Mouse (Mus musculus) frontal cortex, adult 2 months (tissue): ENCODE measurements around the gene Gm49361. TPM values are rescaled to one million over a fixed set of nuclear protein-coding genes. Genes with fewer than 3 reads are reported as not detected.
A peak's percentile ranks its signal among the peaks of the same experiment; 100 is the strongest.

Source experiments
- DNase-seq, 2 experiments: peaks; one replicate each; pipeline ENCODE4 v3.0.0; 2022; ENCODE audit warnings: low spot score in 1 of 2; ENCODE audit errors: extremely low spot score in 1 of 2
- polyA plus RNA-seq: library from polyadenylated mRNA; depleted of rRNA; stranded (reverse); fragments of >200 nt; gene quantifications from 2 replicates; pipeline ENCODE4 v1.2.3, GENCODE M21; 2012; rRNA removed

The Gm49361 gene
- polyA plus RNA-seq, 1 experiment: not detected

- DNase-seq: no peak
Measured at GRCm38 (mm10) chr14:57629595-57629994, 116.3 kb downstream of the Gm49361 start.

DNA sequence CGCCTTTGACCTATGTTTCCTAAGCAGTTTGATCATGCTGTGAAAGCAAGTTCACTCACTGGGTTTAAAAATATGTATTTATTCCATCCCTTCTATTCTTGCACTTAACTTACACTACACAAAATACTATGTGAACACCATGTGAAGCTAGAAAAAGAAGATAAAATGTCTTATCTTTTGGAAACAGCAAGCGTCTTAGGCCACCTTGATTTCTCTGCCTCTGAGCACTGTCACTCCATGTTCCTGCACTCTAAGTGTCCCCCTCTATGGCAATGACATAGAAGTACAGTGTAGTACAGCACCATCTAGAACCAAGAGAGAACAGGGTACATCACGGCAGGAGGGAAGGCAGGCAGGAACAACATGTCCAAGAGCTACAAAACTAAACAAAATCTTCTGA lies 123.0 kb downstream of the Gm49361 start:
- DNase-seq: no peak

GRCm38 (mm10) chr14:57621699-57622098 lies 124.2 kb downstream of the Gm49361 start:
- no peak for DNase-seq

DNA sequence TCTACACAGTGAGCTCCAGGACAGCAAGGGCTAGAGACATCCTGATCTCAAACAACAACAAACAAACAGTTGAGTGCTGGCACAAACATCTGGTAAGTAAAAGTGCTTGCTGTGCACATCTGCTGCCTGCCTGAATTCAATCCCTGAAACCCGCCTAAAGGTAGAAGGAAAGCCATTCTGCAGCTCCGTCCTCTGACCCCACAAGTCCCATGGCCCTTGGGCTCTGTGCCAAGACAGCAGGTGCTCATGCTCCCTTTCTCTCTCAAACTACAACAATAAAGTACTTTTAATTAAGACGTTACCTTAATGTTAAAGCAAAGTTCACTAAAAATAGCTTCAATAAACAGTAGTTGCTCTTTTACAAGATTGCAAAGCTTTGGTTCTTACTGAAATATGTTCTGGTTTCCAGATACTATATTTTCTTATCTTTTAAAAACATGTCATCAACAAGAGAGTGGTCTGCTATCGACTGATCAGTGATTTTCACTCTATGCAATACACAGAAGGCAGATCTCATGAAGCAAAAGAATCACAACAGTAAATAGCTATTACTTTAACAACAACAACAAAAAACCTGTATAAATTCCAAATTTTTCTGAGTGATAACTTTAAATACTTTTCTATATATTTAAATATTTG lies 125.2 kb downstream of the Gm49361 start:
- DNase-seq: no peak

- DNase-seq: peak in 1 of 2 experiments; percentile 71
Measured at GRCm38 (mm10) chr14:57619487-57619886, 126.4 kb downstream of the Gm49361 start.

- DNase-seq: no peak
Measured at GRCm38 (mm10) chr14:57617675-57618074, 128.2 kb downstream of the Gm49361 start.

DNA sequence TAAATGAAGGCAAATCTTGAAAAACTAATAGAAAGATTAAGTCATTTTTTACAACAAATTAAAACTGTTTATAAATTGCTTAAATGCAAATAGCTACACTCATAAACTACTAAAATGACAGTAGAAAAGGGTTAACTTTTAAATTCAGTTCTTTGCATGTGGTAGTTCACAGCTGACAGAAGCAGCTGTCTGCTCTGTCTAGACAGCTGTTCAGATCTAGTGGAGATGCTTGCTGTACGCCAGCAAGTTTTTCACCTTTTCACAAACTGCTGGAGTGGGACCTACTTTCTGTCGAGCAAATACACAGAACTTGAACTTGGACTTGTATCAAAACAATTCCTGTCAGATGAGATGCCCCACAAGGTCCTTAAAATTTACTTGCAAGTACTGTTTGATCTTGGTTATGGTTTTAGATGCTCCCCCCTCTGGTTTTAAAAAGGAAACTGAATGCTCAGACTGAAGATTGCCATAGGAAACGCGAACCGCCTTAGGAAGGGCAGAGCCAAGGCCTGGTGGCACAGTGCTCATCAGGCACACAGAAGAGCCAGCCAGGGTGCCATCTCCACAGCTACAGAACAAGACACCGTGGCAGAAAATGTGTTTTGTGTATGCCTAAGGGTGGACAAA lies 129.5 kb downstream of the Gm49361 start:
- peak in 1 of 2 experiments; percentile 15 for DNase-seq

GRCm38 (mm10) chr14:57615828-57616227 lies 130.1 kb downstream of the Gm49361 start:
- peak in 1 of 2 experiments; percentile 9 for DNase-seq

DNA sequence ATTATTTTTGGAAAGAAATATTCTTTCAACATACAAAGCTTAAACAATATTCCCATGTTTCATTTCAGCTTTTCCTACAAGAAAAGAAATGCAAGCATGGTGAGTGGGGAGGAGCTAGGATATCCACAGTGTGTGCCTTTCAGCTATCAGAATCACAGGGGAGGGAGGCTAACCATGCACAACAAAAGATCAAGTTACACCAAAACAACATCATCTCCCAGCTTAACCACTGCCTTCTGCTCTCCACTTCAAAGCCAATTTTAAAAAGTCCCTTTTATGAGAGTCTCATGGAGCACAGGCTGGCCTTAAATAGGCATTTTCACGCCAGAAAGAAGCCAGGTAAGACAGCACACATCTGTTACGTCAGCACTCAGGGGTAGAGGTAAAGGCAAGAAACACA lies 134.9 kb downstream of the Gm49361 start:
- DNase-seq: no peak

DNA sequence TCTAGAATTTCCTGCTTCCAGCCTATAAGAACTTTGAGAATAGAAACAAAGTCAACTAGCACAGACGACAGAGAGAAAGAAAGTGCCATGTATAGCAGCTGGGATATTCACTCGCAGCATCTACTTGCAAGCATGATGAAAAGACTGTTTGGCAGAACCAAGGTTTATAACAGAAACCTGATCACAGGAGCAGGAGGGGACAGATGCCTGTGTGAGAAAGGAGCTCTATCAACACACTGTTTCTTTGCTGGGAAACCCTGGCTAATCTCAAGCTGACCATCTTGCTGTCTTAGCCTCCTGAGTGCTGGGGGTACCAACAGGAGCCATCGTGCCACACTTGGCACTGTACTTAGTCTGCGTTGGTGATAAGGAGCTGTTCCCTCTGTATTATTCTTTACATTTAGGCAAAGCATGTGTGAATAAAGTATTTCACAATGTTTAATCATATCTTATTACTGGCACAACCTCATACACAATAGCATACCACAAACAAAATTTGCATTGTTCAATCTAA lies 136.0 kb downstream of the Gm49361 start:
- peak in 1 of 2 experiments; percentile 13 for DNase-seq

DNA sequence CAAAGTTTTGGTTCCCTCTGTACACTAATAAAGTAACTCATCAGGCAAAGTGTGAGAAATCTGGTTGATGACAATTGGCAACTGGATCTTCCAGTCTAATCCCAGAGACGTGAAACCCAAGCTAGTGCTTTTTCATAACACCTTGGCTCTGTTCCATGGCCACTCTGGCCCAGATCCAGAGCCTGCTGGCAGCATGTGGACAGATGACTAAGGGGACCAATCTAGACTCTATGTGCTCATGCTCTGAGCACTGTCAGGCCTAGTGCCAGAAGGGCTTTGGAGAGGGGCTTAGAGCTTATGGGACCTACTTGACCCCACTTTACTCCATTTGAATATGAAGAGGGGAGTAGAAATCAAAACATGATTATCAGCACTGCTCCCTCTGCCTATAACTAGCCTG lies 138.4 kb downstream of the Gm49361 start:
- peak; percentile 59 to 85 for DNase-seq

DNA sequence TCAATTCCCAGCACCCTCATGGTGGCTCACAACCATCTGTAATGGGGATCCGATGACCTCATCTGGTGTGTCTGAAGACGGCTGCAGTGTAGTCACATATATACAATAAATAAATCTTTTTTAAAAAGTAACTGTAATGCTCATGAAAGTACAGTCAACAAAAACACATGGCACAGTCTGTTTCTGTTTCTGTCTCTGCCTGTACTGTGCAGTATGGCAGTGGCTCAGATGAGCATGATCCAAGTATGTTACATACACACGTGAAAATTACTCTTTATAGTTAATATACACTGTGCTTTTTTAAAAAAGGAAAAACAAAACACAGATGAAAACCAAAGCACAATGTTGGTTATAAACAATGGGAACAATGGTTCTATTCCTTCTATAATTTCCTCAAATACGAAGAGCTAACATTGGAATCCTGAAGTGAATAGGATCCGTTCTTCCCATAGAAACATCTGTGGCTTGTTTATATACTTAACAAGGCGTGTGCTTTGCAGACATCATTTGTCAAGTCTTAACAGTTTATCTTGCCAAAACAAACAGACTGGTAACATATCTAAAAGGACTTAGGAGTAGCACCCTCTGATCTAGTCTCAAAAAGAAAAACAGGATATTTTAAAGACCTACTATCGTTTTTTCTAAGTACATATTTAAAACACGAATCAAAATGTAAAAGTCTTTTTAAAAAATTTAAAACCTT lies 139.1 kb downstream of the Gm49361 start:
- no peak for DNase-seq

DNA sequence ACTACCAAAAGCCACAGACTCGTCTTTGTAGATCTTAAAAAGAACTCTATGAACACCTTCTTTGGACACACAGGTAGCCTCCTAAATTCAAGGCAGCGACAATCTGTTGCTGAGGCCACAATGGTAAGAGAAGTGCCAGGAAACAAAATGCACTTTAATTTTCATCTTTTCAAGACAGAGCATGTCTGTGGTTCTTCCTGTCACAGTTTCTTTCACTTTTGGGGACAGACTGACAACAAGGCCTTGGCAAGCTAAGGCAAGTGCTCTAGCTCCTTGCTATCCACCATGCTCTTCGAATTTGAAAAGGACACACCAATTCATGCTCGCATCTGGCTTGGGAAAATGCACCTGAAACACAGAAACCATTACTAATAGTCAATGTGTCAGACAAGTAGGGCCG lies 152.6 kb downstream of the Gm49361 start:
- no peak for DNase-seq

Other genes with a start within 250 kb of the Gm49361 start
- 29.5 and 31.7 TPM in 2 replicates for gene Il17d, start 221.3 kb downstream of the Gm49361 start, polyA plus RNA-seq
- gene Eef1akmt1, start 174.5 kb downstream of the Gm49361 start, polyA plus RNA-seq: 40.9 and 43.0 TPM in 2 replicates
- gene Xpo4, start 80.7 kb downstream of the Gm49361 start, polyA plus RNA-seq: 6.8 and 8.0 TPM in 2 replicates
- gene Lats2, start 12.3 kb upstream of the Gm49361 start, polyA plus RNA-seq: 14.7 and 15.3 TPM in 2 replicates
- 26.4 and 42.7 TPM in 2 replicates for gene Sap18, start 52.1 kb upstream of the Gm49361 start, polyA plus RNA-seq
- 0.50 and 0.67 TPM in 2 replicates for gene Ska3, start 80.1 kb upstream of the Gm49361 start, polyA plus RNA-seq
- 58.6 and 64.8 TPM in 2 replicates for gene Mrpl57, start 80.1 kb upstream of the Gm49361 start, polyA plus RNA-seq
- 26.9 and 30.9 TPM in 2 replicates for gene Zdhhc20, start 144.2 kb upstream of the Gm49361 start, polyA plus RNA-seq